ENCODE assay signal across 29 mouse cellular contexts in the genomic region with DNA sequence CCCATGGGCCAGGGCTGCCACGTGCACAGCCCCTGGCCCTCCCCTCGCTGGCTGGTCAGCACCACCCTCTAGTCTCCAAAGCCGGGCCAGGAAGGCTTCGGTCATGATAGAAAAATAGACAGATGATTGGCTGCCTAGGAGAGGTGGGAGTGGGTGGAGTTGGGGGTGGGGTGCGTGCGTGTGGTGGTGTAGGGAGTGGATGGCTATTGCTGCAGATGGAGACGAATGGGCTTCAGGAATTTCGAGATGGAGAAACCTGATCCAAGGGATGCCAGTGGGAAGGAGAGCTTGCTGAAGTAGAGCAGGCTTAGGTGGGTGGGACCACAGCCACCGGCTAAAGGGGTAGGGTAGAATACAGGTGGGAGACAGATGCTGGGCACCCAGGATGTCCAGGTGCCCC. TPM values are rescaled to one million over a fixed set of nuclear protein-coding genes. Genes with fewer than 3 reads are reported as not detected.
DNase-seq lines count a peak whose midpoint lies in the region; ATAC-seq and TF ChIP-seq lines count a peak whose summit lies in the region.
"Had no signal": no experiment of that assay in that cellular context is flagged by ENCODE, and none has a peak within 500 bp of the region (broad histone marks: within the 10 kb centered on the region; RNA-seq: fewer than 3 reads in every experiment).

No protein-coding gene starts in this region.

- no peak for TF ChIP-seq CTCF in lung, postnatal 0 days (IDR thresholded peaks at IDR 0.05)

- no peak for TF ChIP-seq EP300 in lung, postnatal 0 days (IDR thresholded peaks at IDR 0.05)

- H3K9me3 ChIP-seq in kidney, embryonic 15.5 days (replicated peaks), result no peaks in the 10 kb centered on the region
- H3K9me3 ChIP-seq in lung, embryonic 16.5 days (ENCODE audit: control insufficient read depth, low read length), result no peaks in the 10 kb centered on the region
- no peaks in the 10 kb centered on the region for H3K9me3 ChIP-seq in lung, postnatal 0 days (ENCODE audit: low read length)
- H3K9me3 ChIP-seq: hindbrain, embryonic 15.5 days; limb, embryonic 13.5 days; liver, embryonic 12.5 days; midbrain, embryonic 13.5 days; neural tube, embryonic 13.5 days had no signal

- peaks cover 27% of the 10 kb centered on the region for H3K4me1 ChIP-seq in kidney, embryonic 15.5 days
- H3K4me1 ChIP-seq in lung, embryonic 16.5 days (replicated peaks; ENCODE audit: control insufficient read depth, insufficient read depth, low read length), result no peaks in the 10 kb centered on the region
- no peaks in the 10 kb centered on the region for H3K4me1 ChIP-seq in lung, postnatal 0 days (ENCODE audit: insufficient read depth, low read depth, low read length)

- H3K9ac ChIP-seq in kidney, embryonic 15.5 days, result no peak overlapping the region
- no peak overlapping the region for H3K9ac ChIP-seq in lung, embryonic 16.5 days (ENCODE audit: low read length)
- no peak overlapping the region for H3K9ac ChIP-seq in lung, postnatal 0 days (replicated peaks; ENCODE audit: low read depth)
- H3K9ac ChIP-seq: hindbrain, embryonic 15.5 days; limb, embryonic 13.5 days; liver, embryonic 12.5 days; liver, postnatal 0 days; midbrain, embryonic 13.5 days; neural tube, embryonic 13.5 days had no signal

- no peak overlapping the region for H3K4me3 ChIP-seq in kidney, embryonic 15.5 days (replicated peaks)
- H3K4me3 ChIP-seq in lung, embryonic 16.5 days (ENCODE audit: low read length), result no peak overlapping the region
- no peak overlapping the region for H3K4me3 ChIP-seq in lung, postnatal 0 days (ENCODE audit: low read depth, low read length)
- H3K4me3 ChIP-seq: gastrocnemius, adult 2 months; hindbrain, embryonic 15.5 days; limb, embryonic 13.5 days; liver, embryonic 12.5 days; midbrain, embryonic 13.5 days; neural tube, embryonic 13.5 days had no signal

- H3K36me3 ChIP-seq in kidney, embryonic 15.5 days, result no peaks in the 10 kb centered on the region
- H3K36me3 ChIP-seq in lung, embryonic 16.5 days (ENCODE audit: control insufficient read depth, insufficient read depth, low read length), result no peaks in the 10 kb centered on the region
- H3K36me3 ChIP-seq in lung, postnatal 0 days (ENCODE audit: insufficient read depth, low read length), result no peaks in the 10 kb centered on the region
- H3K36me3 ChIP-seq: hindbrain, embryonic 15.5 days; limb, embryonic 13.5 days; liver, embryonic 12.5 days; midbrain, embryonic 13.5 days; neural tube, embryonic 13.5 days had no signal

- no peak overlapping the region for H3K27ac ChIP-seq in kidney, embryonic 15.5 days
- no peak overlapping the region for H3K27ac ChIP-seq in lung, embryonic 16.5 days (ENCODE audit: low read length)
- no peak overlapping the region for H3K27ac ChIP-seq in lung, postnatal 0 days (ENCODE audit: low read length)
- H3K27ac ChIP-seq: gastrocnemius, adult 2 months; hindbrain, embryonic 15.5 days; limb, embryonic 13.5 days; liver, embryonic 12.5 days; midbrain, embryonic 13.5 days; neural tube, embryonic 13.5 days had no signal

- peaks cover 90% of the 10 kb centered on the region for H3K27me3 ChIP-seq in kidney, embryonic 15.5 days
- peaks cover 7% of the 10 kb centered on the region for H3K27me3 ChIP-seq in lung, embryonic 16.5 days (ENCODE audit: control insufficient read depth, insufficient read depth, low read depth, low read length)
- H3K27me3 ChIP-seq in lung, postnatal 0 days (replicated peaks; ENCODE audit: insufficient read depth, low read length), result no peaks in the 10 kb centered on the region

- no peak for DNase-seq in kidney, postnatal 14 days
- DNase-seq in lung, postnatal 0 days (ENCODE audit: low spot score), result no peak
- DNase-seq in mesoderm, embryonic 11.5 days (ENCODE audit: low read depth, low spot score), result peak; percentile 54
- no peak for DNase-seq in right cerebral cortex, postnatal 4 days
- DNase-seq: adrenal gland, adult 2 months; adrenal gland, postnatal 36 days; B cell, adult 2 months; cerebellum, adult 2 months; cerebellum, postnatal 14 days; gastrocnemius, adult 2 months; gastrocnemius, postnatal 36 days; heart, adult 18-20 months; heart, postnatal 4 days; kidney, adult 2 months; liver, postnatal 0 days had no signal

- H3K4me2 ChIP-seq in kidney, embryonic 15.5 days, result no peak overlapping the region
- no peak overlapping the region for H3K4me2 ChIP-seq in lung, embryonic 16.5 days (ENCODE audit: low read depth, low read length)
- H3K4me2 ChIP-seq in lung, postnatal 0 days (replicated peaks; ENCODE audit: low read depth, low read length), result no peak overlapping the region
- H3K4me2 ChIP-seq: heart, embryonic 11.5 days; hindbrain, embryonic 15.5 days; limb, embryonic 13.5 days; liver, embryonic 12.5 days; midbrain, embryonic 13.5 days; neural tube, embryonic 13.5 days had no signal

- 0 out of 2 replicates have a peak, but pooled peaks have one; percentile 16 for ATAC-seq in kidney, embryonic 15.5 days (replicated peaks; ENCODE audit: low FRiP score)
- ATAC-seq in lung, embryonic 16.5 days (ENCODE audit: low read depth), result peak; percentile 34; the same call in 1 of the 2 replicates
- ATAC-seq in lung, postnatal 0 days, result no peak
- ATAC-seq: activated CD4-positive, CD25-positive, alpha-beta regulatory T cell, adult 4 months; forebrain, embryonic 14.5 days; inflammation-experienced regulatory T-cells, adult 6 months; liver, embryonic 12.5 days; liver, postnatal 0 days; midbrain, embryonic 13.5 days had no signal

- 5% methylated on average over 9 of the region's 9 CpGs for WGBS in kidney, embryonic 15.5 days
- WGBS in lung, embryonic 16.5 days, result 8% methylated on average over 9 of the region's 9 CpGs
- WGBS in lung, postnatal 0 days, result 7% methylated on average over 7 of the region's 9 CpGs

RNA-seq across cellular contexts. Expression of a gene that starts 37.2 kb away (rescaled TPM):
- 0.05 and 0.10 TPM in 2 replicates for polyA plus RNA-seq in kidney, embryonic 15.5 days (2015; fragmentation: Nextera tagmentation; extraction: Ambion mirVana)
- polyA plus RNA-seq in lung, embryonic 16.5 days (2015; fragmentation: Nextera tagmentation; extraction: Ambion mirVana), result 0.04 TPM in 1 of 2 replicates, not detected in the other
- polyA plus RNA-seq in lung, postnatal 0 days (2015; fragmentation: Nextera tagmentation; extraction: Ambion mirVana), result not detected in 2 replicates
- polyA plus RNA-seq: activated CD4-positive, CD25-positive, alpha-beta regulatory T cell, adult 4 months; adrenal gland, adult 2 months; cortical plate, adult 2 months; heart, embryonic 16.5 days; inflammation-experienced regulatory T-cells, adult 6 months; large intestine, adult 2 months; liver, embryonic 12.5 days; liver, postnatal 0 days had no signal
